Mouse (Mus musculus) spleen, adult 2 months (tissue): Measurements from ENCODE around the gene Xpnpep2.

ENCODE experiments used
- CTCF ChIP-seq: fragments of 200-500 bp; IDR thresholded peaks from 2 replicates; pipeline ENCODE4 v1.5.1; 2011; ENCODE audit warnings: mild to moderate bottlenecking, inconsistent platforms; ENCODE audit not compliant: insufficient read depth, insufficient read length, insufficient replicate concordance; ENCODE audit errors: extremely low read depth
- POLR2A ChIP-seq: fragments of 200-500 bp; IDR thresholded peaks from 2 replicates; pipeline ENCODE4 v1.6.1; 2011; ENCODE audit warnings: low read depth, low read length, inconsistent platforms

GRCm38 (mm10) chrX:48106226-48106625 lies 2.3 kb upstream of the Xpnpep2 start:
- TF ChIP-seq POLR2A (no peak), CTCF (no peak)
